Comparison of ENCODE assay signal across 8 mouse cellular contexts in genomic region chr11:85840031-85840802, GRCm38 (mm10). TPM values are rescaled to one million over a fixed set of nuclear protein-coding genes. Genes with fewer than 3 reads are reported as not detected.
DNase-seq lines count a peak whose midpoint lies in the region; ATAC-seq and TF ChIP-seq lines count a peak whose summit lies in the region.

No protein-coding gene starts in this region.

- no peaks in the 10 kb centered on the region for H3K9me3 ChIP-seq in heart, postnatal 0 days (replicated peaks; ENCODE audit: control insufficient read depth, low read length)
- H3K9me3 ChIP-seq in liver, embryonic 15.5 days (replicated peaks) = no peaks in the 10 kb centered on the region

- WGBS in heart, postnatal 0 days = 39% methylated on average over 27 of the region's 27 CpGs
- 8% methylated on average over 27 of the region's 27 CpGs for WGBS in liver, embryonic 15.5 days (ENCODE audit: insufficient replicate concordance)
- 12% methylated on average over 27 of the region's 27 CpGs for whole genome bisulfite sequencing in thymus, adult 2 months

- no peak for ATAC-seq in heart, postnatal 0 days (ENCODE audit: insufficient read depth, low read depth)
- no peak for ATAC-seq in liver, embryonic 15.5 days (ENCODE audit: insufficient read depth)

- TF ChIP-seq POLR2A in thymus, adult 2 months (IDR thresholded peaks at IDR 0.05; ENCODE audit: control insufficient read depth, extremely low read depth, insufficient read depth, low read length, poor library complexity) = no peak

- TF ChIP-seq EP300 in heart, postnatal 0 days (IDR thresholded peaks at IDR 0.05; ENCODE audit: low read depth) = no peak

- no peak overlapping the region for H3K9ac ChIP-seq in heart, postnatal 0 days (replicated peaks; ENCODE audit: low read depth, low read length)
- H3K9ac ChIP-seq in liver, embryonic 15.5 days = no peak overlapping the region

- peaks cover 80% of the 10 kb centered on the region for H3K27me3 ChIP-seq in heart, postnatal 0 days (ENCODE audit: control insufficient read depth, insufficient read depth, low read length)
- peaks cover 100% of the 10 kb centered on the region for H3K27me3 ChIP-seq in liver, embryonic 15.5 days
- H3K27me3 ChIP-seq in thymus, adult 2 months (ENCODE audit: control insufficient read depth, insufficient read depth, low read length) = peaks cover 59% of the 10 kb centered on the region

- H3K4me3 ChIP-seq in heart, postnatal 0 days (ENCODE audit: low read depth, low read length) = peak overlapping the region; percentile 13; the same call in 1 of the 2 replicates
- H3K4me3 ChIP-seq in liver, embryonic 15.5 days (replicated peaks) = 0 out of 2 replicates have a peak overlapping the region, but pooled peaks have one; percentile 2
- H3K4me3 ChIP-seq in thymus, adult 2 months (ENCODE audit: control insufficient read depth, insufficient read depth, low read length) = no peak overlapping the region

- TF ChIP-seq CTCF in heart, postnatal 0 days (IDR thresholded peaks at IDR 0.05; ENCODE audit: low read depth) = no peak
- no peak for TF ChIP-seq CTCF in thymus, adult 2 months (IDR thresholded peaks at IDR 0.05; ENCODE audit: borderline replicate concordance, control insufficient read depth, extremely low read depth, insufficient read depth, low read length, poor library complexity)

- no peak overlapping the region for H3K27ac ChIP-seq in heart, postnatal 0 days (ENCODE audit: low read depth)
- H3K27ac ChIP-seq in liver, embryonic 15.5 days (replicated peaks) = no peak overlapping the region
- H3K27ac ChIP-seq in thymus, adult 2 months (ENCODE audit: control insufficient read depth, insufficient read depth, low read length) = no peak overlapping the region

- H3K4me1 ChIP-seq in heart, postnatal 0 days (ENCODE audit: control insufficient read depth, insufficient read depth) = peaks cover 12% of the 10 kb centered on the region; the same call in 1 of the 2 replicates
- H3K4me1 ChIP-seq in liver, embryonic 15.5 days (replicated peaks) = peaks cover 41% of the 10 kb centered on the region
- peaks cover 7% of the 10 kb centered on the region; the same call in 1 of the 2 replicates for H3K4me1 ChIP-seq in thymus, adult 2 months (replicated peaks; ENCODE audit: control insufficient read depth, insufficient read depth, low read length)

- intact Hi-C loops in left cerebral cortex, postnatal 25 days (cut with DNase I) = loop anchor here (5.0 kb wide), 4 partner anchors 323 to 458 kb away; no protein-coding TSS in a partner anchor

- H3K4me2 ChIP-seq in heart, postnatal 0 days (ENCODE audit: low read depth, low read length) = 0 out of 2 replicates have a peak overlapping the region, but pooled peaks have one; percentile 12
- H3K4me2 ChIP-seq in liver, embryonic 15.5 days = no peak overlapping the region

- no peaks in the 10 kb centered on the region for H3K36me3 ChIP-seq in heart, postnatal 0 days (replicated peaks; ENCODE audit: control insufficient read depth, insufficient read depth, low read length)
- no peaks in the 10 kb centered on the region for H3K36me3 ChIP-seq in liver, embryonic 15.5 days (replicated peaks)
- no peaks in the 10 kb centered on the region for H3K36me3 ChIP-seq in thymus, adult 2 months (ENCODE audit: control insufficient read depth, insufficient read depth, low read length)

- peak; percentile 52 for DNase-seq in adrenal gland, adult 2 months
- no peak for DNase-seq in adrenal gland, postnatal 25 days
- peak; percentile 36 to 42 for DNase-seq in B cell, adult 2 months
- peak; percentile 8 for DNase-seq in heart, postnatal 0 days (ENCODE audit: low spot score)
- no peak for DNase-seq in left cerebral cortex, postnatal 25 days (ENCODE audit: low spot score in 2 of 2)
- no peak for DNase-seq in layer of hippocampus, adult 8-10 months (ENCODE audit: low spot score in 2 of 2)
- DNase-seq in thymus, adult 2 months = no peak

RNA-seq across cellular contexts. Expression of gene Tbx2, which starts 7.9 kb away (rescaled TPM):
- total RNA-seq in adrenal gland, adult 2 months (2021) = 10 to 100 TPM; 16.8 to 29.0 TPM
- 54.5 and 56.0 TPM in 2 replicates for polyA plus RNA-seq in adrenal gland, adult 2 months (2012; rRNA removed)
- total RNA-seq in adrenal gland, postnatal 25 days (2021) = 25.6 and 27.5 TPM in 2 replicates
- total RNA-seq in heart, postnatal 0 days (2014; rRNA removed; ENCODE audit: low replicate concordance) = 8.5 and 12.0 TPM in 2 replicates
- polyA plus RNA-seq in heart, postnatal 0 days (2015; fragmentation: Nextera tagmentation; extraction: Ambion mirVana) = 1.3 TPM in 2 replicates
- polyA plus RNA-seq in liver, embryonic 15.5 days (2015; fragmentation: Nextera tagmentation; extraction: Ambion mirVana) = 0.45 and 0.56 TPM in 2 replicates
- total RNA-seq in left cerebral cortex, postnatal 25 days (2021) = 1 to 10 TPM; 1.8 to 2.2 TPM
- total RNA-seq in layer of hippocampus, adult 8-10 months (2022) = 1 to 10 TPM; 1.4 to 2.0 (median 1.7) TPM
- 2.7 and 3.5 TPM in 2 replicates for polyA plus RNA-seq in thymus, adult 2 months (2012; rRNA removed)

RNA-seq across cellular contexts. Expression of gene Gm11444, which starts 9.9 kb away (rescaled TPM):
- not detected for total RNA-seq in adrenal gland, adult 2 months (2021)
- not detected in 2 replicates for polyA plus RNA-seq in adrenal gland, adult 2 months (2012; rRNA removed)
- total RNA-seq in adrenal gland, postnatal 25 days (2021) = not detected in 2 replicates
- total RNA-seq in heart, postnatal 0 days (2014; rRNA removed; ENCODE audit: low replicate concordance) = not detected in 2 replicates
- polyA plus RNA-seq in heart, postnatal 0 days (2015; fragmentation: Nextera tagmentation; extraction: Ambion mirVana) = not detected in 2 replicates
- polyA plus RNA-seq in liver, embryonic 15.5 days (2015; fragmentation: Nextera tagmentation; extraction: Ambion mirVana) = not detected in 2 replicates
- total RNA-seq in left cerebral cortex, postnatal 25 days (2021) = not detected
- total RNA-seq in layer of hippocampus, adult 8-10 months (2022) = not detected
- polyA plus RNA-seq in thymus, adult 2 months (2012; rRNA removed) = not detected in 2 replicates

RNA-seq across cellular contexts. Expression of gene Tbx4, which starts 46.0 kb away (rescaled TPM):
- under 1 TPM in 1 of 2 experiments, not detected in 1; 0.10 TPM for total RNA-seq in adrenal gland, adult 2 months (2021)
- polyA plus RNA-seq in adrenal gland, adult 2 months (2012; rRNA removed) = 0.10 and 0.27 TPM in 2 replicates
- total RNA-seq in adrenal gland, postnatal 25 days (2021) = not detected in 2 replicates
- not detected in 2 replicates for total RNA-seq in heart, postnatal 0 days (2014; rRNA removed; ENCODE audit: low replicate concordance)
- polyA plus RNA-seq in heart, postnatal 0 days (2015; fragmentation: Nextera tagmentation; extraction: Ambion mirVana) = 0.05 and 0.07 TPM in 2 replicates
- polyA plus RNA-seq in liver, embryonic 15.5 days (2015; fragmentation: Nextera tagmentation; extraction: Ambion mirVana) = not detected in 2 replicates
- total RNA-seq in left cerebral cortex, postnatal 25 days (2021) = under 1 TPM; 0.23 to 0.32 TPM
- under 1 TPM; 0.11 to 0.17 (median 0.14) TPM for total RNA-seq in layer of hippocampus, adult 8-10 months (2022)
- polyA plus RNA-seq in thymus, adult 2 months (2012; rRNA removed) = 0.06 and 0.08 TPM in 2 replicates

Comparison
In these comparisons a context has a peak if more than half of its experiments do, and no peak if none do; other contexts are left out.
1. DNase-seq: peak in adrenal gland, adult 2 months (single experiment), B cell, adult 2 months (2 of 2) and heart, postnatal 0 days (single experiment); none in adrenal gland, postnatal 25 days (single experiment), left cerebral cortex, postnatal 25 days (0 of 2), layer of hippocampus, adult 8-10 months (0 of 2) and thymus, adult 2 months (single experiment).